Mouse (Mus musculus): ENCODE data around the gene Zkscan4.
"Not testable (repeated sequence)": the region's sequence is repeated elsewhere in the genome, so short reads cannot be mapped to it uniquely, and the experiment has no call there.

The Zkscan4 gene

GRCm38 (mm10) chr13:21478759-21479670 is at the start of gene Zkscan4, which contains the start of gene Gm10065:
Gene Zkscan4, plus strand, starts transcription at chr13:21478907.
Gene Gm10065, minus strand, starts transcription at chr13:21479441.
- not testable (repeated sequence) for H3K4me1 ChIP-seq (replicated peaks; ENCODE audit: low read depth, low read length); H3K36me3 ChIP-seq (ENCODE audit: insufficient read depth, low read length)
- H3K27me3 ChIP-seq (ENCODE audit: insufficient read depth, low read length) = peaks cover 38% of the 10 kb centered on the region
- H3K4me3 ChIP-seq (replicated peaks; ENCODE audit: low read length) = peak within 1 kb of the TSS; percentile 80
- H3K9me3 ChIP-seq (ENCODE audit: low read length) = peaks cover 10% of the 10 kb centered on the region

GRCm38 (mm10) chr13:21435476-21435875 is 43.2 kb upstream of the Zkscan4 start:
- TF ChIP-seq NANOG (IDR thresholded peaks at IDR 0.05; ENCODE audit: borderline replicate concordance, low read length) (no peak), CTCF (conservative IDR thresholded peaks at IDR 0.05; ENCODE audit: low read length) (no peak), POU5F1 (IDR thresholded peaks at IDR 0.05; ENCODE audit: borderline replicate concordance, low read length) (no peak)
- no peak overlapping the region for H3K4me3 ChIP-seq (replicated peaks; ENCODE audit: low read length)
- H3K4me1 ChIP-seq (replicated peaks; ENCODE audit: low read depth, low read length) = peaks cover 8% of the 10 kb centered on the region
- H3K36me3 ChIP-seq (ENCODE audit: insufficient read depth, low read length) = no peaks in the 10 kb centered on the region
- no peaks in the 10 kb centered on the region for H3K9me3 ChIP-seq (ENCODE audit: low read length)
- H3K27me3 ChIP-seq (ENCODE audit: insufficient read depth, low read length) = peaks cover 7% of the 10 kb centered on the region; the same call in 1 of the 2 replicates

GRCm38 (mm10) chr13:21440503-21441206 is 38.1 kb upstream of the Zkscan4 start, which contains the start of gene Pgbd1:
Gene Pgbd1, minus strand, starts transcription at chr13:21441058.
- TF ChIP-seq CTCF (conservative IDR thresholded peaks at IDR 0.05; ENCODE audit: low read length) (no peak), POU5F1 (IDR thresholded peaks at IDR 0.05; ENCODE audit: borderline replicate concordance, low read length) (no peak), NANOG (IDR thresholded peaks at IDR 0.05; ENCODE audit: borderline replicate concordance, low read length) (no peak)
- Histone ChIP-seq H3K4me1 (replicated peaks; ENCODE audit: low read depth, low read length) (peaks cover 13% of the 10 kb centered on the region), H3K9me3 (ENCODE audit: low read length) (no peaks in the 10 kb centered on the region), H3K4me3 (replicated peaks; ENCODE audit: low read length) (peak within 1 kb of the TSS; percentile 80), H3K27me3 (ENCODE audit: insufficient read depth, low read length) (peaks cover 7% of the 10 kb centered on the region; the same call in 1 of the 2 replicates), H3K36me3 (ENCODE audit: insufficient read depth, low read length) (peaks cover 32% of the 10 kb centered on the region)

GRCm38 (mm10) chr13:21441207-21441572 is 37.5 kb upstream of the Zkscan4 start:
- TF ChIP-seq NANOG (IDR thresholded peaks at IDR 0.05; ENCODE audit: borderline replicate concordance, low read length) (no peak), POU5F1 (IDR thresholded peaks at IDR 0.05; ENCODE audit: borderline replicate concordance, low read length) (no peak), CTCF (conservative IDR thresholded peaks at IDR 0.05; ENCODE audit: low read length) (no peak)
- Histone ChIP-seq H3K4me1 (replicated peaks; ENCODE audit: low read depth, low read length) (peaks cover 13% of the 10 kb centered on the region), H3K9me3 (ENCODE audit: low read length) (no peaks in the 10 kb centered on the region), H3K36me3 (ENCODE audit: insufficient read depth, low read length) (peaks cover 37% of the 10 kb centered on the region), H3K27me3 (ENCODE audit: insufficient read depth, low read length) (peaks cover 5% of the 10 kb centered on the region; the same call in 1 of the 2 replicates), H3K4me3 (replicated peaks; ENCODE audit: low read length) (peak overlapping the region; percentile 80)

- Histone ChIP-seq H3K9me3 (ENCODE audit: low read length) (no peaks in the 10 kb centered on the region), H3K27me3 (ENCODE audit: insufficient read depth, low read length) (no peaks in the 10 kb centered on the region), H3K36me3 (ENCODE audit: insufficient read depth, low read length) (peaks cover 88% of the 10 kb centered on the region), H3K4me1 (replicated peaks; ENCODE audit: low read depth, low read length) (peaks cover 18% of the 10 kb centered on the region), H3K4me3 (replicated peaks; ENCODE audit: low read length) (no peak overlapping the region)
- TF ChIP-seq POU5F1 (IDR thresholded peaks at IDR 0.05; ENCODE audit: borderline replicate concordance, low read length) (no peak), NANOG (IDR thresholded peaks at IDR 0.05; ENCODE audit: borderline replicate concordance, low read length) (no peak), CTCF (conservative IDR thresholded peaks at IDR 0.05; ENCODE audit: low read length) (no peak)
These were observed 31.9 kb upstream of the Zkscan4 start for GRCm38 (mm10) chr13:21446796-21447195.

- peaks cover 27% of the 10 kb centered on the region for H3K4me1 ChIP-seq (replicated peaks; ENCODE audit: low read depth, low read length)
- H3K4me3 ChIP-seq (replicated peaks; ENCODE audit: low read length) = no peak overlapping the region; the same call in 1 of the 2 replicates
- H3K27me3 ChIP-seq (ENCODE audit: insufficient read depth, low read length) = no peaks in the 10 kb centered on the region
- no peaks in the 10 kb centered on the region for H3K9me3 ChIP-seq (ENCODE audit: low read length)
- TF ChIP-seq NANOG (IDR thresholded peaks at IDR 0.05; ENCODE audit: borderline replicate concordance, low read length) (no peak), POU5F1 (IDR thresholded peaks at IDR 0.05; ENCODE audit: borderline replicate concordance, low read length) (no peak), CTCF (conservative IDR thresholded peaks at IDR 0.05; ENCODE audit: low read length) (no peak)
- H3K36me3 ChIP-seq (ENCODE audit: insufficient read depth, low read length) = peaks cover 83% of the 10 kb centered on the region
These were observed 30.7 kb upstream of the Zkscan4 start for GRCm38 (mm10) chr13:21447856-21448614.

GRCm38 (mm10) chr13:21453042-21453441 is 25.7 kb upstream of the Zkscan4 start:
- Histone ChIP-seq H3K36me3 (ENCODE audit: insufficient read depth, low read length) (peaks cover 34% of the 10 kb centered on the region), H3K4me1 (replicated peaks; ENCODE audit: low read depth, low read length) (peaks cover 37% of the 10 kb centered on the region), H3K9me3 (ENCODE audit: low read length) (no peaks in the 10 kb centered on the region), H3K27me3 (ENCODE audit: insufficient read depth, low read length) (no peaks in the 10 kb centered on the region), H3K4me3 (replicated peaks; ENCODE audit: low read length) (peak overlapping the region; percentile 91)
- TF ChIP-seq POU5F1 (IDR thresholded peaks at IDR 0.05; ENCODE audit: borderline replicate concordance, low read length) (no peak), CTCF (conservative IDR thresholded peaks at IDR 0.05; ENCODE audit: low read length) (no peak), NANOG (IDR thresholded peaks at IDR 0.05; ENCODE audit: borderline replicate concordance, low read length) (no peak)

GRCm38 (mm10) chr13:21453449-21453848 is 25.3 kb upstream of the Zkscan4 start, which contains the start of gene Zscan26:
Gene Zscan26, minus strand, starts transcription at chr13:21453730.
- peak within 1 kb of the TSS; percentile 91 for H3K4me3 ChIP-seq (replicated peaks; ENCODE audit: low read length)
- peaks cover 30% of the 10 kb centered on the region for H3K36me3 ChIP-seq (ENCODE audit: insufficient read depth, low read length)
- no peaks in the 10 kb centered on the region for H3K9me3 ChIP-seq (ENCODE audit: low read length)
- peaks cover 33% of the 10 kb centered on the region for H3K4me1 ChIP-seq (replicated peaks; ENCODE audit: low read depth, low read length)
- TF ChIP-seq CTCF (conservative IDR thresholded peaks at IDR 0.05; ENCODE audit: low read length) = no peak
- TF ChIP-seq POU5F1 (IDR thresholded peaks at IDR 0.05; ENCODE audit: borderline replicate concordance, low read length) = no peak
- no peak for TF ChIP-seq NANOG (IDR thresholded peaks at IDR 0.05; ENCODE audit: borderline replicate concordance, low read length)
- no peaks in the 10 kb centered on the region for H3K27me3 ChIP-seq (ENCODE audit: insufficient read depth, low read length)

Measured in E14TG2a.4 (cell line).